Mouse (Mus musculus): ENCODE data around the gene Lfng.

Lfng gene

DNA sequence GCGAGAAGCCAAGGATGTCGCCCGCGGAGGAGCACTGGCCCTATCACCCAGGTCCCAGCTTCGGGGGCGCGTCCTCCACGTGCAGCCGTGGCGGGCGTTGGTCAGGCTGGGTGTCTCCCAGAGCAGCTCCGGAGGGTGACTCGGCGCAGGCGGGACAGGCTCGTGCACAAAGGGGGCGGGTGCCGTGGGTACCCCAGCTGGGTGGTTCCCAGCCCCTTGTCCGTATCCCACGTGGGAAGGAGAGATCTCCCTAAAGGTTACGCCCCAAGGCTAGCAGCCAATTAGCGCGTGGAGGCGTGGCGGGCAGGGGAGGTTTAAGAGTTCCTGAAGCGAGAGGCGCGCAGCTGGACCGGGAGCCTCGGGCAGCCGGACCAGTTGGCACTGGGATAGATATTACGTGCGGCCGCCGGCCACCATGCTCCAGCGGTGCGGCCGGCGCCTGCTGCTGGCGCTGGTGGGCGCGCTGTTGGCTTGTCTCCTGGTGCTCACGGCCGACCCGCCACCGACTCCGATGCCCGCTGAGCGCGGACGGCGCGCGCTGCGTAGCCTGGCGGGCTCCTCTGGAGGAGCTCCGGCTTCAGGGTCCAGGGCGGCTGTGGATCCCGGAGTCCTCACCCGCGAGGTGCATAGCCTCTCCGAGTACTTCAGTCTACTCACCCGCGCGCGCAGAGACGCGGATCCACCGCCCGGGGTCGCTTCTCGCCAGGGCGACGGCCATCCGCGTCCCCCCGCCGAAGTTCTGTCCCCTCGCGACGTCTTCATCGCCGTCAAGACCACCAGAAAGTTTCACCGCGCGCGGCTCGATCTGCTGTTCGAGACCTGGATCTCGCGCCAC is at the start of gene Lfng:
Lfng (plus strand) TSS at position 320 of the 835 bp plus-strand sequence.
- peak; percentile 79 for DNase-seq (ENCODE audit: low spot score)

DNA sequence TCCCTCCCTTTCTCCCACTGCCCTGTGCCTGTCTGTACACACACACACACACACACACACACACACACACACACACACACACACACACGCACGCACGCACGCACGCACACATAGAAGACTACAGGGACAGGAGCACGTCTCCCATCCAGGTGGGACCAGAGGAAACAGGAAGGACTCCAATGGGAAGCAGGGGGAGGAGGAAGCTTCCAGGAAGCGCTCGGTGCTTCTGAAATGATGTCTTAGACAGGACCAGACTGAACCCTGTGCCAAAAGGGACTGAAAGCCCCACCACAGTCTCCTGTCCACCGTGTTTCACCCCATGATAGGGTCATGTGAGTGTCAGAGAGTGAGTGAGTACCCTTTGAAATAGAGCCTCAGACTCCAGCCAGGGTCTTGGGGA is 44.5 kb upstream of the Lfng start:
- no peak for DNase-seq (ENCODE audit: low spot score)

DNA sequence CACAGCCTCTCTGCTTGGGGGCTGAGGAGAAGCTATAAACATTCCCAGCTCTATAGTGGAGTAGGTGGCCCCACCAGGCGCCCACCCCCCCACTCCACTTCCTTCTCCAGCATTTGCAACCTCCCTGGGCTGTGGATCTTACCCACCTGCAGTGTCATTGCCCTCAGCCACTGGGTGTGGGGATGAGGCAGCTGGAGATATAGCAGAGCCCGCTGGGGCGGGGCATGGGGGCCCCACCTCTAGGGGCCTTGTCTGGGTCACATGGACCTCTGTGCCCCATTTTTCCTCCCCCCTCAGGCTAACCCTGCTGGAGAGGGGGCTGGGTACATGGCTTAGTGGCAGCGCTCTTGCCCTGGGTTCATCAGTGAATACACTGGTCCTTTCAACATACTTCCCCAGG is 42.2 kb upstream of the Lfng start, which contains the start of gene Grifin:
Grifin (minus strand) TSS at position 176 of the 400 bp plus-strand sequence.
- no peak for DNase-seq (ENCODE audit: low spot score)

GRCm38 (mm10) chr5:140565451-140565850 is 41.7 kb upstream of the Lfng start:
- peak; percentile 66 for DNase-seq (ENCODE audit: low spot score)

- DNase-seq (ENCODE audit: low spot score): peak; percentile 57
These were observed 41.3 kb upstream of the Lfng start for GRCm38 (mm10) chr5:140565856-140566255.

- no peak for DNase-seq (ENCODE audit: low spot score)
These were observed 40.8 kb upstream of the Lfng start for GRCm38 (mm10) chr5:140566271-140566670.

DNA sequence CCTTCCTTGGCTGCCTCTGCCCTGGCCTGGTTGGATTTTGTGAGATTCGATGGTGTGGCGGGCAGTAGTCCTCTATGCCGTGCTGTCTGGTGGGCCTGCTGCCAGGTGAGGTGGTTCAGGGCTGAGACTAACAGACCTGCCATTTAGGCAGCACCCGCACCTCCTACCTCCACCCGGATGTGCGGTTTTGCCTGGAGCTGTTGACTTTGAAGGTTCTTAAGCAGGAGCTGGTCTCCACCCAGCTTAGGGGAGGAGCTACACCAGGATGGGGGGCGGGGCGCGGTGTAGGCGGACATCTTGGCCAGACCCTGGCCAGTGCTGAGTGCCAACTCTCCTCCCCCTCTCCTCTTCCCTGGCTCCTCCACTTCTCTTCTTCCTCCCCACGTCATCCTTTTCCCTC is 39.8 kb upstream of the Lfng start:
- DNase-seq (ENCODE audit: low spot score): peak; percentile 63

- no peak for DNase-seq (ENCODE audit: low spot score)
These were observed 39.4 kb upstream of the Lfng start for GRCm38 (mm10) chr5:140567751-140568150.

DNA sequence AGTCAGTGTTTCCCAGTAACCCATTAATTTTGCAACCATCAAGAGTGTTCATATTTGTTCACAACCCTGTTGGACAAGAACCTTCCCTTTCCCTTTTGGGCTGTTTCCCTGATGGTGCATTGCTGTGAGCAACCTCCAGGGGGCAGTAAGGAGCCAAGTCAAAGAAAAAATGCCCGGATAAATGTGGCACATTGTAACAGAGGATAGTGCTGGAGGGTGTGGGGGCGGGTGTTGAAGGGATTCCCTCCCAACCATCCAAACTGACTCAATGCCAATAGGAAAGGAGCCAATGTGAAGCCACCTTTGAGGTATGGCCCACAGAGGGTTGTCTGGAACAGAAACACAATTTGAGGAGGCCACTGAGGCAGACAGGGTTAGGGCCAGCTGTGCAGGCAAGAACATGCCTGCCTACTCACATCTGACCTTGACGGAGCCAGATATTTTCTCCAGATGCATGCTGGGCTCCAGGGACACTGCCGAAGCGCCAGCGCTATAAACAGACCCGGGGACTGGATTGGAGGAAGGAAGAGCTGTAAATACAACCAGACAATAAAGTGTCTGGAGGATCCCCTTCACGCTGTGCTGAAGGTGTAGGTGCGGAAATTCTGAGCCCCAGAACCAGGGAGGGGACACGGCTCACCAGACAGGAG is 38.7 kb upstream of the Lfng start:
- DNase-seq (ENCODE audit: low spot score): peak; percentile 67

- DNase-seq (ENCODE audit: low spot score): no peak
These were observed 38.0 kb upstream of the Lfng start for GRCm38 (mm10) chr5:140569032-140569595.

GRCm38 (mm10) chr5:140570223-140570870 is 36.8 kb upstream of the Lfng start:
- DNase-seq (ENCODE audit: low spot score): no peak

DNA sequence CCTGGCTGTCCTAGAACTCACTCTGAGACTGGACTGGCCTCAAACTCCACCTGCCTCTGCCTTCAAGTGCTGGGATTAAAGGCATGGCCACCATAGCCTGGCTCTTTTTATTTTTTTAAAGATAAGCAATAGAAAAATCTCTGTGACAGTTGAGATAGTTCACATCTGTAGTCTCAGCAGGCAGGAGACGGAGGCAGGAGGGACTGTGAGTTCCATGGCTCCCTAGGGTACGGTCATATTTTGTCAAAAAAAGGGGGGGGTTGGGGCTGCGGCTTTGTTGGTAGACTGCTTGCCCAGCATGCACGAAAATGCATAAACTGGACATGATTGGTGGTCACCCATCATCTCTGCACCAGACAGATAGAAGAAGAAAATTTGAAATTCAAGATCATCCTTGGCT is 35.9 kb upstream of the Lfng start:
- DNase-seq (ENCODE audit: low spot score): no peak

DNA sequence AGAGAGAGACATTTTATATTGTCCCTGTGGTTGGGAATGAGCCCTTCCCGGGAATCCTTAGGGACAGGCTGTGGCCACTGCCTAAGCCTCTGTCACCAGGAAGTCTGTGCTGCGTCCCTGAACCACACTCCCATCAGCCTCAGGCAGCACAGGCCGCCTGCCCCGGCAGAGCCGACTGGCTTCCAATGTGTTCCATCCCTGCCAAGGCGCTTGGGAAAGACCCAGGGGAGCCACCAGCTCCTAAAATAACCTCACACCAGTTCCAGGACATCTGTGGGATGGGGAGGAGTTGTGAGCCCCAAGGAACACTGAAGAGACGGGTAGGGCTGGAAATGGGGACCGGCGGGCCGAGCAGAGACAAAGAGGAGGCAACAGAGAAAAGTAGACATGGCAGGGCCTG is 35.4 kb upstream of the Lfng start:
- peak; percentile 48 for DNase-seq (ENCODE audit: low spot score)

DNA sequence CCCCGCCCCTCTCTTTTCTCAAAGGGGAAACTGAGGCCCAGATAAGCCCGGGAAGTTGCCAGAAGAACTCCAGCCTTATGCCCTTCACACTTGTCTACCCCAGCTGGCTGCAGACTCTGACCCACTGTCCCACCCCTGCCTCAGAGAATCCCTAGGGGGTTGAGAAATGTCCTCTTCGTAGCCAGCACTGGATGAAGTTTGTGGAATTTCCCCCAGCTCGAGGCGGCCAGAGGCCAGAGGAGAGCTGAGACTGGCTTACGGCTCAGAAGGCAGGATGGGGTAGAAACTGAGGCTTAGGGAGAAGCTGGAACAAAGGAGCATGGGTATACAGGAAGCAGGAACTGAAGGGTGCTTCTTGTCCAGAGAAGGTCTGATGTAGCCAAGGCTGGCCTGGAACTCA is 34.5 kb upstream of the Lfng start:
- DNase-seq (ENCODE audit: low spot score): no peak

GRCm38 (mm10) chr5:140575381-140575866 is 31.7 kb upstream of the Lfng start:
- no peak for DNase-seq (ENCODE audit: low spot score)

DNA sequence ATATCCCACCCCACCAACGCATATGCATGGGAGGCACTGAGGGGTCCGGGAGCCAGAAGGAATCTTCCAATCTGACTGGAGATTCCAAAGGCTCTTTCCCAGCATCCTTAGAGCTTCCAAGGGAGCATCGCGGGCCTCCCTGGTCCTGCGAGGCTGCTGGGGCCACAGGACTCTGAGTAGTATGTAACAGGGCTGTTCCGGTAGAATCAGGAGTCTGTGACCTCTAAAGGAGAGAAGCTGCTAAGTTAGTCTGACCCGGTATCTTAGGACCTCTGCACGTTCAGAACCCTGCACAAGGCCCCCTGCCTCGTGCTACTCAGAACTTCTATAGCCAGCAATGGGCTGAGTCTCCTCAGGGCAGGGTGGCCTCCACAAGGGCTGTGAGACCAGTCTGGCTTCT is 27.9 kb upstream of the Lfng start:
- no peak for DNase-seq (ENCODE audit: low spot score)

- no peak for DNase-seq (ENCODE audit: low spot score)
These were observed 27.3 kb upstream of the Lfng start for GRCm38 (mm10) chr5:140579771-140580170.

- DNase-seq (ENCODE audit: low spot score): no peak
These were observed 25.6 kb upstream of the Lfng start for GRCm38 (mm10) chr5:140581569-140581968.

GRCm38 (mm10) chr5:140582995-140583731 is 24.0 kb upstream of the Lfng start:
- DNase-seq (ENCODE audit: low spot score): no peak

- no peak for DNase-seq (ENCODE audit: low spot score)
These were observed 23.3 kb upstream of the Lfng start for GRCm38 (mm10) chr5:140583732-140584368.

DNA sequence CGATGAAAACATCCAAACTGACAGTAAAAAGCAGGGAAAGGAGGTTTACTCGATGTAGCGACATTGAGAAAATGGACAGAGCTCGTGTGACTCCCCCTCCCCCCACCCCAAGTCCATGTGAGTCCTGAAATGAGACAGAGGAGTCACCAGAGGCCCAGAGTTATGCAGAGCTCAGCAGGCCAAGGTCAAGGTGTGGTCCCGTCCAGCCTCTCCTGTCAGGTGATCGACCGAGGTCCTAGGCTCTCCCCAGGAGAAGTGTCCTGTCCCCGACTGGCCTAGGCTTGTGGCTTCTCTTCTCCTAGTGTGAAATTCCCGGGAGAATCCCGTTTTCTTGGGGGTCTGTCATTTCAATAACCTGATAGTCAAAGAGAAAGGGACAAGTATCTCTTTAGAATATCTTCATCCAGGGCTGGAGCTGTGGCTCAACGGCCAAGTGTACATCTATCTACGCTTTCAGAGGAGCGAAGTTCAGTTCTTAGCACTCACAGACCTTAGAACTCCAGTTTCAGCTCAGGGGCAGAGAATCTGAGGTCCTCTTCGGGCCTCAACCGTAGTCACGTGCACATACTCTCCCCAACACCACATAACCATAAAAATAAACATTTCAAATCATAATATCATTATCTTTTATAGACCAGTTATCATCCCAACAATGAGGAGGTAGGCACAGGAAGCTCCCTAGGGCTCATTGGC is 17.9 kb upstream of the Lfng start:
- DNase-seq (ENCODE audit: low spot score): no peak
